Mouse (Mus musculus) C2C12 (cell line): Measurements from ENCODE around the gene Hoxa1.

ENCODE experiments used
- CTCF ChIP-seq: IDR thresholded peaks from one replicate; pipeline ENCODE4 v1.5.1; 2011; ENCODE audit not compliant: control insufficient read depth, insufficient read depth, insufficient read length
- MAX ChIP-seq: IDR thresholded peaks from one replicate; pipeline ENCODE4 v1.6.1; 2011; ENCODE audit warnings: mild to moderate bottlenecking, control low read depth
- USF1 ChIP-seq: IDR thresholded peaks from one replicate; pipeline ENCODE4 v1.6.1; 2011; ENCODE audit warnings: low read depth, mild to moderate bottlenecking, control low read depth, moderate library complexity

- no peak for TF ChIP-seq CTCF
- TF ChIP-seq MAX = no peak
- TF ChIP-seq USF1 = no peak
Measured at GRCm38 (mm10) chr6:52185222-52185621, 27.1 kb upstream of the Hoxa1 start.
